Mouse (Mus musculus) heart, embryonic 11.5 days (tissue): ENCODE results near the gene Lin9. TPM values are rescaled to one million over a fixed set of nuclear protein-coding genes. Genes with fewer than 3 reads are reported as not detected.
A peak's percentile ranks its signal among the peaks of the same experiment; 100 is the strongest.

Experiments
- ATAC-seq: fragments of 200-750 bp; cut with Nextera tagmentation; replicated peaks from 2 replicates; pipeline ENCODE4 v1.8.0; 2017; ENCODE audit warnings: moderate library complexity; ENCODE audit not compliant: insufficient number of reproducible peaks, low FRiP score, low TSS enrichment
- H3K27ac ChIP-seq: fragments of 300-500 bp; sonication (generic); 2 replicates; pipeline ENCODE4 v1.5.1; 2014; ENCODE audit warnings: mild to moderate bottlenecking, low read depth, low read length
- H3K27me3 ChIP-seq: fragments of 300-500 bp; sonication (generic); 2 replicates; pipeline ENCODE4 v1.6.1; 2014; ENCODE audit warnings: mild to moderate bottlenecking, low read length, mixed read lengths; ENCODE audit not compliant: control insufficient read depth, insufficient read depth
- H3K36me3 ChIP-seq: fragments of 300-500 bp; sonication (generic); 2 replicates; pipeline ENCODE4 v1.6.1; 2014; ENCODE audit warnings: mild to moderate bottlenecking, low read length, moderate library complexity, mixed read lengths; ENCODE audit not compliant: control insufficient read depth, insufficient read depth
- H3K4me1 ChIP-seq: fragments of 300-500 bp; sonication (generic); 2 replicates; pipeline ENCODE4 v1.6.1; 2014; ENCODE audit warnings: low read length; ENCODE audit not compliant: control insufficient read depth, insufficient read depth
- H3K4me2 ChIP-seq: fragments of 300-500 bp; sonication (generic); 2 replicates; pipeline ENCODE4 v1.6.1; 2014; ENCODE audit warnings: mild to moderate bottlenecking, moderate library complexity
- H3K4me3 ChIP-seq: fragments of 300-500 bp; sonication (generic); 2 replicates; pipeline ENCODE4 v1.5.1; 2014; ENCODE audit warnings: low read depth, low read length
- H3K9ac ChIP-seq: fragments of 300-500 bp; sonication (generic); 2 replicates; pipeline ENCODE4 v1.6.1; 2014; ENCODE audit warnings: mild to moderate bottlenecking, low read depth, low read length, moderate library complexity
- H3K9me3 ChIP-seq: fragments of 300-500 bp; sonication (generic); replicated peaks from 2 replicates; pipeline ENCODE4 v1.6.1; 2016; ENCODE audit warnings: low read length; ENCODE audit not compliant: control insufficient read depth
- WGBS: fragments of 180-500 bp; shearing (Covaris S2); extraction: QIAGEN DNeasy Blood & Tissue Kit; methylation state at CpG from one replicate; pipeline ENCODE4 v1.1.7; 2014; ENCODE audit not compliant: insufficient replicate concordance; 5-methylcytosine and 5-hydroxymethylcytosine counted together
- polyA plus RNA-seq: library from polyadenylated mRNA; unstranded; fragments of >200 nt; fragmentation: Nextera tagmentation; extraction: Ambion mirVana; gene quantifications from 2 replicates; pipeline ENCODE4 v1.2.1, GENCODE M21; 2014

The Lin9 gene
- polyA plus RNA-seq, 1 experiment from 2014 or later, result 15.2 TPM

- H3K9me3 ChIP-seq, result no peaks in the 10 kb centered on the region
Measured at GRCm38 (mm10) chr1:180719483-180719882, 78.5 kb downstream of the Lin9 start.

GRCm38 (mm10) chr1:180719951-180720689 lies 79.2 kb downstream of the Lin9 start:
- H3K27me3 ChIP-seq, result no peaks in the 10 kb centered on the region
- ATAC-seq, result no peak
- no peaks in the 10 kb centered on the region for H3K36me3 ChIP-seq
- H3K4me2 ChIP-seq, result no peak overlapping the region
- H3K9me3 ChIP-seq, result no peaks in the 10 kb centered on the region
- no peak overlapping the region for H3K9ac ChIP-seq
- H3K4me3 ChIP-seq, result no peak overlapping the region
- 37% methylated on average over 5 of the region's 5 CpGs for WGBS
- H3K4me1 ChIP-seq, result no peaks in the 10 kb centered on the region
- H3K27ac ChIP-seq, result no peak overlapping the region

More at GRCm38 (mm10) chr1:180719483-180719882, 78.5 kb downstream of the Lin9 start:
- H3K36me3 ChIP-seq, result no peaks in the 10 kb centered on the region
- H3K27me3 ChIP-seq, result no peaks in the 10 kb centered on the region
- no peak overlapping the region for H3K9ac ChIP-seq
- H3K27ac ChIP-seq, result no peak overlapping the region
- 79% methylated on average over 6 of the region's 6 CpGs for WGBS
- no peak for ATAC-seq
- H3K4me3 ChIP-seq, result no peak overlapping the region
- H3K4me2 ChIP-seq, result no peak overlapping the region
- H3K4me1 ChIP-seq, result no peaks in the 10 kb centered on the region

- H3K4me1 ChIP-seq, result peaks cover 3% of the 10 kb centered on the region; the same call in 1 of the 2 replicates
Measured at GRCm38 (mm10) chr1:180722608-180723007, 81.7 kb downstream of the Lin9 start.

GRCm38 (mm10) chr1:180723701-180724238 lies 82.8 kb downstream of the Lin9 start:
- Histone ChIP-seq H3K9ac (no peak overlapping the region), H3K4me1 (peaks cover 9% of the 10 kb centered on the region; the same call in 1 of the 2 replicates), H3K36me3 (no peaks in the 10 kb centered on the region), H3K27ac (no peak overlapping the region), H3K4me2 (no peak overlapping the region), H3K9me3 (no peaks in the 10 kb centered on the region), H3K27me3 (no peaks in the 10 kb centered on the region), H3K4me3 (no peak overlapping the region)
- ATAC-seq, result no peak
- 45% methylated on average over 1 of the region's 1 CpGs for WGBS

More at GRCm38 (mm10) chr1:180722608-180723007, 81.7 kb downstream of the Lin9 start:
- no peak overlapping the region for H3K9ac ChIP-seq
- no peak for ATAC-seq
- no peak overlapping the region for H3K4me2 ChIP-seq
- no peaks in the 10 kb centered on the region for H3K9me3 ChIP-seq
- no peak overlapping the region for H3K4me3 ChIP-seq
- no peaks in the 10 kb centered on the region for H3K36me3 ChIP-seq
- H3K27ac ChIP-seq, result no peak overlapping the region
- 59% methylated on average over 1 of the region's 1 CpGs for WGBS
- H3K27me3 ChIP-seq, result no peaks in the 10 kb centered on the region

DNA sequence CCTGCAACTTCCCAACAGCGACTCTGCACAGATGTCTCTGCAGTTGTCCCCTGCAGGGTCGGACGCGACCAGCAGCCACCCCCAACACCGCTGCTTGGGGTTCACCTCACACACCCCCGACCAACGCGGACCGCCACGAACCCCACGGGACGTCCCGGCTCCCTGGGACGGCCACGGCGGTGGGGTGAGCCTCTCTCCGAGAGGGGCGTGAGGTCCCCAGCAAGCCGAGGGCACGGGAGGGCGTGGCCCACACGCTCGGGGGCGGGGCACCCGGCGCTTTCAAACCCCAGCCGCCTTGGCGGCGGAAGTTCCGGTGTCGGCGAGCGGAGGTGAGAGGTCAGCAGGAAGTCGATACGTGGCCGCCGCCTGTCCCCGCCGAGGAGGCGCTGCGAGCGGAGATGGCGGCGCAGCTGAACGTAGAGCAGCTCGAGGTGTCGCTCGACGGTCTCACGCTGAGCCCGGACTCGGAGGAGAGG lies 84.8 kb downstream of the Lin9 start, which contains the start of gene Acbd3:
Gene Acbd3 (plus strand): TSS at position 340 of the 476 bp plus-strand sequence.
- under 1% methylated on average over 47 of the region's 52 CpGs for WGBS

DNA sequence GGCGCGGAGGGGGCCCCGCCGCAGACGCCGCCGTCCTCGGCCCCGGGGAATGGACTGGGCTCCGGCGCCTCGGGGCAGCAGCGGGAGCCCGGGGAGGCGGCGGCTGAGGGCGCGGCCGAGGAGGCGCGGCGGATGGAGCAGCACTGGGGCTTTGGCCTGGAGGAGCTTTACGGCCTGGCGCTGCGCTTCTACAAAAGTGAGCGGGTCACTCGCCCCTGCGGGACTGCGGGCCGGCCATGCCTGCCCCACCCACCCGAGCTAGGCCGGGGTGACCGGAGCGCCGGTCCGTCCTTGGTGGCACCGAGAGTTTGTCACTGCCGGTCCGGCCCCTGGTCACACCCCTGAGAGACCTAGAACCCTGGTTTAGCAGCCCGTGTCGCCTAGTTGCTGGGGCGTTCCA lies 85.2 kb downstream of the Lin9 start:
- no peaks in the 10 kb centered on the region for H3K36me3 ChIP-seq
- peak overlapping the region; percentile 97 for H3K4me3 ChIP-seq
- no peaks in the 10 kb centered on the region for H3K9me3 ChIP-seq
- H3K27me3 ChIP-seq, result no peaks in the 10 kb centered on the region
- under 1% methylated on average over 36 of the region's 42 CpGs for WGBS
- H3K27ac ChIP-seq, result peak overlapping the region; percentile 89
- peaks cover 9% of the 10 kb centered on the region for H3K4me1 ChIP-seq
- peak overlapping the region; percentile 95 for H3K9ac ChIP-seq
- peak overlapping the region; percentile 83 for H3K4me2 ChIP-seq
- peak; percentile 75 for ATAC-seq

More for the DNA sequence above, 84.8 kb downstream of the Lin9 start, which contains the start of gene Acbd3:
- Histone ChIP-seq H3K4me2 (peak within 1 kb of the TSS; percentile 83), H3K27me3 (no peaks in the 10 kb centered on the region), H3K9me3 (no peaks in the 10 kb centered on the region), H3K27ac (peak within 1 kb of the TSS; percentile 89), H3K4me3 (peak within 1 kb of the TSS; percentile 97), H3K4me1 (peaks cover 9% of the 10 kb centered on the region), H3K36me3 (no peaks in the 10 kb centered on the region), H3K9ac (peak within 1 kb of the TSS; percentile 95)
- ATAC-seq, result peak; percentile 93

DNA sequence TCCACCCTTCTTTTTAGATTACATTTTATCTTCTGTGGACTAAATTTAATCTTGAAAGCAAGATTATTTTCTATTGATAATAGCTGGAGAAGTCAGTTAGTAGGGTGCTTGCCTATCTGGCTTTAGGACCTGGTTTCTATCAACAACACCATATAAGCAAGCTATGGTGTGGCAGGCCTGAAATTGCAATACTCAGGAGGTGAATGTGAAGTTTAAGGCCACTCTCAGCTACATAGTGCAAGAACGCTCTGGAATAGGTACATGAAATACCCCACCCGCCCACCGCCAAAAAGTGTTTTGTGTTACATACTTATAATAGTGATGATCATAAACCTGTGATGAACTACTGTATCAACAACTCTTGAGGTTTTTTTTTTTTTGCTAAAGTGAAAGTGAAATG lies 88.3 kb downstream of the Lin9 start:
- H3K36me3 ChIP-seq, result peaks cover 1% of the 10 kb centered on the region
- no peaks in the 10 kb centered on the region for H3K27me3 ChIP-seq
- ATAC-seq, result no peak
- no peak overlapping the region for H3K4me2 ChIP-seq
- 87% methylated on average over 3 of the region's 3 CpGs for WGBS
- H3K4me1 ChIP-seq, result peaks cover 9% of the 10 kb centered on the region
- H3K9me3 ChIP-seq, result no peaks in the 10 kb centered on the region
- no peak overlapping the region for H3K4me3 ChIP-seq
- H3K9ac ChIP-seq, result no peak overlapping the region
- no peak overlapping the region for H3K27ac ChIP-seq
